Mouse (Mus musculus): ENCODE measurements around the gene Saa3.
"Not testable (repeated sequence)": the region's sequence is repeated elsewhere in the genome, so short reads cannot be mapped to it uniquely, and the experiment has no call there.

Saa3 gene

GRCm38 (mm10) chr7:46715600-46715999, at the start of gene Saa3:
Saa3 (minus strand) TSS chr7:46715700.
- no peak for DNase-seq (ENCODE audit: low spot score in 2 of 2)

GRCm38 (mm10) chr7:46764672-46765071, 49.2 kb upstream of the Saa3 start:
- no peak for DNase-seq (ENCODE audit: low spot score in 2 of 2)

GRCm38 (mm10) chr7:46762601-46763000, 47.1 kb upstream of the Saa3 start:
- DNase-seq (ENCODE audit: low spot score in 2 of 2) = no peak

- DNase-seq (ENCODE audit: low spot score in 2 of 2) = no peak
Measured at GRCm38 (mm10) chr7:46761049-46761795, 45.7 kb upstream of the Saa3 start.

GRCm38 (mm10) chr7:46751490-46751889, 36.0 kb upstream of the Saa3 start, which contains the start of gene Saa2:
Saa2 (plus strand) TSS chr7:46751790.
- DNase-seq (ENCODE audit: low spot score in 2 of 2) = no peak

- no peak for DNase-seq (ENCODE audit: low spot score in 2 of 2)
Measured at GRCm38 (mm10) chr7:46748459-46748858, 33.0 kb upstream of the Saa3 start.

- no peak for DNase-seq (ENCODE audit: low spot score in 2 of 2)
Measured at GRCm38 (mm10) chr7:46746381-46746780, 30.9 kb upstream of the Saa3 start.

GRCm38 (mm10) chr7:46745816-46746215, 30.3 kb upstream of the Saa3 start:
- DNase-seq (ENCODE audit: low spot score in 2 of 2) = no peak

- DNase-seq (ENCODE audit: low spot score in 2 of 2) = not testable (repeated sequence)
Measured at GRCm38 (mm10) chr7:46742880-46743279, 27.4 kb upstream of the Saa3 start, which contains the start of gene Saa1. Saa1 (minus strand) TSS chr7:46742980.

- not testable (repeated sequence) for DNase-seq (ENCODE audit: low spot score in 2 of 2)
Measured at GRCm38 (mm10) chr7:46740041-46740440, 24.5 kb upstream of the Saa3 start.

- DNase-seq (ENCODE audit: low spot score in 2 of 2) = no peak
Measured at GRCm38 (mm10) chr7:46738561-46739460, 23.3 kb upstream of the Saa3 start.

GRCm38 (mm10) chr7:46734983-46735382, 19.5 kb upstream of the Saa3 start:
- DNase-seq (ENCODE audit: low spot score in 2 of 2) = no peak

- no peak for DNase-seq (ENCODE audit: low spot score in 2 of 2)
Measured at GRCm38 (mm10) chr7:46732458-46732857, 17.0 kb upstream of the Saa3 start, which contains the start of gene Saa4. Saa4 (minus strand) TSS chr7:46732603.

- no peak for DNase-seq (ENCODE audit: low spot score in 2 of 2)
Measured at GRCm38 (mm10) chr7:46727584-46727983, 12.1 kb upstream of the Saa3 start.

- DNase-seq (ENCODE audit: low spot score in 2 of 2) = no peak
Measured at GRCm38 (mm10) chr7:46724396-46724795, 8.9 kb upstream of the Saa3 start.

- DNase-seq (ENCODE audit: low spot score in 2 of 2) = no peak
Measured at GRCm38 (mm10) chr7:46723849-46724248, 8.3 kb upstream of the Saa3 start.

- DNase-seq (ENCODE audit: low spot score in 2 of 2) = no peak
Measured at GRCm38 (mm10) chr7:46723354-46723753, 7.9 kb upstream of the Saa3 start.

- DNase-seq (ENCODE audit: low spot score in 2 of 2) = no peak
Measured at GRCm38 (mm10) chr7:46720460-46720859, 5.0 kb upstream of the Saa3 start.

- peak in 1 of 2 experiments; percentile 69 for DNase-seq (ENCODE audit: low spot score in 2 of 2)
Measured at GRCm38 (mm10) chr7:46719526-46719925, 4.0 kb upstream of the Saa3 start.

- no peak for DNase-seq (ENCODE audit: low spot score in 2 of 2)
Measured at GRCm38 (mm10) chr7:46718591-46719270, 3.2 kb upstream of the Saa3 start.

- no peak for DNase-seq (ENCODE audit: low spot score in 2 of 2)
Measured at GRCm38 (mm10) chr7:46716897-46717296, 1.4 kb upstream of the Saa3 start.

- peak; percentile 25 to 32 for DNase-seq (ENCODE audit: low spot score in 2 of 2)
Measured at GRCm38 (mm10) chr7:46714518-46714917, 982 bp downstream of the Saa3 start.

All from urinary bladder, adult 18-20 months (tissue).